Mouse (Mus musculus) hindbrain, embryonic 16.5 days (tissue): ENCODE data around the gene Lsmem1. TPM values are rescaled to one million over a fixed set of nuclear protein-coding genes. Genes with fewer than 3 reads are reported as not detected.

Source experiments
- ATAC-seq: fragments of 200-750 bp; cut with Nextera tagmentation; 2 replicates; pipeline ENCODE4 v1.8.0; 2017; ENCODE audit warnings: moderate TSS enrichment, moderate library complexity
- H3K27ac ChIP-seq: fragments of 300-500 bp; sonication (generic); 2 replicates; pipeline ENCODE4 v1.5.1; 2014; ENCODE audit warnings: low read depth, mild to moderate bottlenecking, control low read depth, low read length, moderate library complexity
- H3K27me3 ChIP-seq: fragments of 300-500 bp; sonication (generic); replicated peaks from 2 replicates; pipeline ENCODE4 v1.6.1; 2014; ENCODE audit warnings: low read length; ENCODE audit not compliant: control insufficient read depth, insufficient read depth
- H3K36me3 ChIP-seq: fragments of 300-500 bp; sonication (generic); 2 replicates; pipeline ENCODE4 v1.6.1; 2014; ENCODE audit warnings: mild to moderate bottlenecking, low read length, moderate library complexity, mixed read lengths; ENCODE audit not compliant: control insufficient read depth, insufficient read depth
- H3K4me1 ChIP-seq: fragments of 300-500 bp; sonication (generic); 2 replicates; pipeline ENCODE4 v1.6.1; 2014; ENCODE audit warnings: low read depth, low read length; ENCODE audit not compliant: control insufficient read depth, insufficient read depth
- H3K4me2 ChIP-seq: fragments of 300-500 bp; sonication (generic); 2 replicates; pipeline ENCODE4 v1.6.1; 2014; ENCODE audit warnings: mild to moderate bottlenecking, low read length, control low read depth, moderate library complexity
- H3K4me3 ChIP-seq: fragments of 300-500 bp; sonication (generic); 2 replicates; pipeline ENCODE4 v1.5.1; 2014; ENCODE audit warnings: mild to moderate bottlenecking, low read length, control low read depth, moderate library complexity
- H3K9ac ChIP-seq: fragments of 300-500 bp; sonication (generic); 2 replicates; pipeline ENCODE4 v1.6.1; 2014; ENCODE audit warnings: low read depth, mild to moderate bottlenecking, control low read depth, low read length, moderate library complexity
- H3K9me3 ChIP-seq: fragments of 300-500 bp; sonication (generic); 2 replicates; pipeline ENCODE4 v1.6.1; 2014; ENCODE audit warnings: mild to moderate bottlenecking, low read length, moderate library complexity; ENCODE audit not compliant: control insufficient read depth
- WGBS: fragments of 180-500 bp; shearing (Covaris S2); extraction: QIAGEN DNeasy Blood & Tissue Kit; methylation state at CpG from one replicate; pipeline ENCODE4 v1.1.7; 2014; 5-methylcytosine and 5-hydroxymethylcytosine counted together
- polyA plus RNA-seq: library from polyadenylated mRNA; unstranded; fragments of >200 nt; fragmentation: Nextera tagmentation; extraction: Ambion mirVana; gene quantifications from 2 replicates; pipeline ENCODE4 v1.2.1, GENCODE M21; 2015

Gene Lsmem1
- 0.16 TPM in 1 of 2 replicates, not detected in the other for polyA plus RNA-seq

DNA sequence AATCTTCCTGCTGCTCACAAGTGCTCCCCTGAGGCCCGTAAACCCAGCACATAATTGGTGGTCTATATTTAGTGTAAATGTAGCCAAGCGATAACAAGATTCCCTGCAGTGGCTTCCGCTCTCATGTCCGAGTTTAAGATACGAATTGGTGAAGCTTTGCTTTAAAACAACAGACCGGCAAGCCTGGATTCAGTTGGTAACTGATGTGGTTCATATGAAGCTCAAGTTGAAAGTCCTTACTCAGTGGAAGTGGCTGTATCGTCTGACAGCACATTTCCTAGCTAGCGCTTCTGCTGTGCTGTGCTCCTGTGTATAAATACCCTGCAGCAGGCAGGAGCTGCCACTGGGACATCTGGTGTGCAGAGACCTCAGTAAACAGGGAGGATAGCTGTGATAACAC lies at the start of gene Lsmem1:
TSS of gene Lsmem1 (minus strand) at position 189 of the 400 bp plus-strand sequence.
- H3K27ac ChIP-seq, result no peak within 1 kb of the TSS
- ATAC-seq, result peak; percentile 67
- no peaks in the 10 kb centered on the region for H3K4me1 ChIP-seq
- H3K4me2 ChIP-seq, result no peak within 1 kb of the TSS
- WGBS, result 82% methylated on average over 8 of the region's 8 CpGs
- no peak within 1 kb of the TSS for H3K4me3 ChIP-seq
- H3K9me3 ChIP-seq, result no peaks in the 10 kb centered on the region
- H3K36me3 ChIP-seq, result peaks cover 10% of the 10 kb centered on the region
- H3K9ac ChIP-seq, result no peak within 1 kb of the TSS
- H3K27me3 ChIP-seq, result no peaks in the 10 kb centered on the region

DNA sequence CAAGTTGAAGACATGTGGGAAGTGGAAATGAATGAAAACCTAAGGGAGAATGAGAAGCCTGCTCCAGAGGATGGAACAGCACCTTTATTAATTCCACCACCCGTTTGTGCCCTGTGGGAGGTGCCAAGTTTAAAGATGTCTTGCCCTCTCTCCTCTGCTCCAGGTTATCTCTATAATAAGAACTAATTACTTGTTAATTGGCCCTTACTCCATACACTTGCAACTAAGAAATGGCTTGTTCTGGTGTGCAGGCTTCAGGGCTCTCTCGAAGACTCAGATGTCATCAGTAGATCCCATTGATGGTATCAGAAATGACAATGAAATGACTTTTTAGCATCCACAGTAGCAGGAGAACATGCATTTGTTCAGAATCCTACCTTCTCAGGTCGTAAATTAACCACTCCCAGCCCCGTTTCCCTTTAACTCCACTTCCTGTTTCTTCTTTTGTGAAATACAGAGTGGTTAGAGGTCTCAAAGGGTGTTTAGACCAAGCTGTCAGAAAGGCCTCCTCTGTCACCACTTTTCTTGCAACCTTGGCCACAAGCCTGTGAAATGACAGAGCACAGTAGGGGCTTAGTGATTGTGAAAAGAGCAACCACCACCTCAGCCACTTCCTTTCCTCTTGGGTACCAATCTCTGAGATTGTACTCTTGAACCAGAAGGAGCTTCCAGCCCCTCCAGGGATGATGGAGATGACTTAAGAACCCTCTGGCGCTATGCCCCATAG lies 49.3 kb upstream of the Lsmem1 start, which contains the start of gene Ifrd1:
TSS of gene Ifrd1 (minus strand) at position 51 of the 727 bp plus-strand sequence.
- H3K9ac ChIP-seq, result no peak within 1 kb of the TSS
- no peaks in the 10 kb centered on the region for H3K4me1 ChIP-seq
- 79% methylated on average over 5 of the region's 5 CpGs for WGBS

DNA sequence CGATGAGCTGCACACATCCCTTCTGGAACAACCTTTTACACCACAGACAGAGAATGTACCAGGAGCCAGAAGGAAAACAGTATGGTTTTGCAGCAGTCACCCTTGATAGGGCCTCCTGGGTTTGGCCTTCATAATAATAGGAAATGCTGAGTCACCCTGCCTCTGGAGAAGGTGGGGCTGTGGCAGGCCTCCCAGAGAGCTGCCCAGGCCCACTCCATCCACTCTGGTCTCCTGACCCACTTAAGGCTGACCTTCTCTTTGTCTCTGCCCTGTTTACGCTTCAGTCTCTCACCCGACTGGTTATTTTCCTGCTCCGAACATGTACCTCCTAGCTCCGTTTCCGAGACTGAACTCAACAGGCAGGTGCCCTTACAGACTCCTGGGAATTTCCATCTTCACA lies 48.7 kb upstream of the Lsmem1 start:
- Histone ChIP-seq H3K4me3 (no peak overlapping the region), H3K27ac (no peak overlapping the region), H3K4me1 (no peaks in the 10 kb centered on the region), H3K36me3 (no peaks in the 10 kb centered on the region), H3K4me2 (no peak overlapping the region), H3K9me3 (no peaks in the 10 kb centered on the region), H3K27me3 (no peaks in the 10 kb centered on the region), H3K9ac (no peak overlapping the region)
- 76% methylated on average over 6 of the region's 6 CpGs for WGBS
- no peak for ATAC-seq

More for the DNA sequence above, 49.3 kb upstream of the Lsmem1 start, which contains the start of gene Ifrd1:
- Histone ChIP-seq H3K27ac (no peak within 1 kb of the TSS), H3K4me3 (no peak within 1 kb of the TSS), H3K4me2 (no peak within 1 kb of the TSS), H3K27me3 (no peaks in the 10 kb centered on the region), H3K9me3 (no peaks in the 10 kb centered on the region), H3K36me3 (no peaks in the 10 kb centered on the region)
- no peak for ATAC-seq

DNA sequence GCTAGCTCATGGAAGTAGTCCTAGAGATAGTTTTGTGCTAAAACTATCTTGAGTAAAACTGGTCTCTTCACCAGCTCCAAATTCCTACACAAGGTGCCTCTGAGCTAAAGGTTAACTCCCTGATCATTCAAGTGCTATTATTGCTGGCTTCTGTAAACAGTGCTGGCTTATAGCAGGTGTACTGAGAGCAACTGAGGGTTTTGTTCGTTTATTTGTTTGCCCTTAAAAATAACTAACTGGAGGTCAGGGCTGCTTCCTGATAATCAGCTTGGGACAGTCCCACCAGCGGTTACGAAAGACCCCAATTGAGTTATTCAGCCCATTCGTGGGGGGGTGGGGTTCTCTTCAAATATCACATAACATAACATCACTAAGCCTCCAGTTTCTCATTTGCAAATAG lies 48.1 kb upstream of the Lsmem1 start:
- Histone ChIP-seq H3K4me2 (no peak overlapping the region), H3K4me3 (no peak overlapping the region), H3K27ac (no peak overlapping the region), H3K9ac (no peak overlapping the region), H3K9me3 (no peaks in the 10 kb centered on the region), H3K36me3 (no peaks in the 10 kb centered on the region), H3K27me3 (no peaks in the 10 kb centered on the region), H3K4me1 (no peaks in the 10 kb centered on the region)
- no peak for ATAC-seq
- 86% methylated on average over 4 of the region's 4 CpGs for WGBS

DNA sequence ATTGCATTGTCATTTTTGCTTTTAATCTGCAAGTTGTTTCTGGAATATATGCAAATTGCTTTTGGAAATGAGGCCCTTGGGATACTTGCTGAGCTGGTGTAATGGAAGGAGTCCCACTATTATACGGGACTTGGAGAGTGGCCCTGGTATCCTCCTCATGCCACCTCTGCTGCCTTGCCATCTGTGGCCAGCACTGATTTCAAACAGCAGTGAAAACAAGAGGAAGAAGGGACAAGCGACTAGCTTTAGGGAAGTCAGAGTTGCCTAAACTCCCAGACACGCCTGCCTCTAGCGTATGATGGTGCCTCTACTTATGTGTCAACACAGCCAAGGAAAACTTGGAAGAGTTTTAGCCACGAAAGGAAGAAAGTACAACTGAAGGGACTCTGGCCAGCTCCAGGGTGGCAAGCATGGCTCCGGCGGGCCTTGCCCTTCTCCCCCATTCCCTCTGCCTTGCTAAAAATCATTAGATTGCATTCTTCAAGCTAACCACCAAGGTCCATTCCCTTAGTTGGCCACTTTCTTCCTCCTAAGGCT lies 46.2 kb upstream of the Lsmem1 start:
- H3K36me3 ChIP-seq, result no peaks in the 10 kb centered on the region
- 88% methylated on average over 7 of the region's 7 CpGs for WGBS
- H3K9ac ChIP-seq, result no peak overlapping the region
- no peaks in the 10 kb centered on the region for H3K27me3 ChIP-seq
- H3K9me3 ChIP-seq, result no peaks in the 10 kb centered on the region
- no peak overlapping the region for H3K4me2 ChIP-seq
- ATAC-seq, result no peak
- H3K27ac ChIP-seq, result no peak overlapping the region
- H3K4me1 ChIP-seq, result no peaks in the 10 kb centered on the region
- H3K4me3 ChIP-seq, result no peak overlapping the region

DNA sequence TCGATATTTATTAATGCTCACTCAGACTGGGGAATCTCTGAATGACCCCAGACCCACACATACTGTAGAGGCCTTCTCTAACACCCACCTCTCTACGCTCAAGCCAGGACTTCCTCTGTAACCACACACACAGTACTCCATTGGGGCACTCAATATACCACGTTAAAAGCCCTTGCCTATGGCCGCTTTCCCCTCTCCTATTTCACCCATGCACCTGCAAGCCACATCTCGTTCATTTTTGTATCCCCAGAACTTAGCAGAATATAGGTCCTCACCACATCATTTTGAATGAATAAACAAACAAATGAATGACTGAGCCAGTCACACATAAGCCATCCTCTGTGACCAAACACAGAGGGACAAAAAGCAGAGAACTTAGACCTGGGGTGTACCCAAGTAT lies 45.6 kb upstream of the Lsmem1 start:
- ATAC-seq, result no peak
- Histone ChIP-seq H3K4me2 (no peak overlapping the region), H3K4me3 (no peak overlapping the region), H3K9me3 (no peaks in the 10 kb centered on the region), H3K36me3 (no peaks in the 10 kb centered on the region), H3K4me1 (no peaks in the 10 kb centered on the region), H3K27me3 (no peaks in the 10 kb centered on the region), H3K9ac (no peak overlapping the region), H3K27ac (no peak overlapping the region)
- WGBS, result 89% methylated on average over 5 of the region's 5 CpGs

DNA sequence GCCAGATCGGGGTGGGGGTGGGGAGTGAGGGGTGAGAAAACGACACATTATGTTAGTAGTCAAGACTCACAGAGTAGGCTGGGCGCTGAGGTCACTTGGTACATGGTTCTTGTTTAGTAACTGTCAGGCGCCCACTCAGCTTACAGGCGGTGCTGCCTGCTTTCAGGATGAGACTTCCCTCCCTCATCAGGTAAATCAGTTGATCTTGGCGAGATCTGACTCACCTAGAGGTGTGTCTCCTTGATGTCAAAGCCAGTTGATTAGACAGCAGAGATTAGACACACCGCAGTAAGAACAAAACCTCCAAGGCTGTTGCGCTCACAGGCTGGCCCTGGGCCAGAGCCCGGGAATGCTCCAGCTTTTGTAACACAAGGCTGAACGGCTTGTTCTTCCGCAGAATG lies 44.5 kb upstream of the Lsmem1 start:
- Histone ChIP-seq H3K27me3 (no peaks in the 10 kb centered on the region), H3K9me3 (no peaks in the 10 kb centered on the region), H3K9ac (no peak overlapping the region), H3K4me2 (no peak overlapping the region), H3K36me3 (no peaks in the 10 kb centered on the region), H3K4me3 (no peak overlapping the region), H3K27ac (no peak overlapping the region), H3K4me1 (no peaks in the 10 kb centered on the region)
- WGBS, result 42% methylated on average over 11 of the region's 11 CpGs
- ATAC-seq, result peak; percentile 49; the same call in 1 of the 2 replicates

DNA sequence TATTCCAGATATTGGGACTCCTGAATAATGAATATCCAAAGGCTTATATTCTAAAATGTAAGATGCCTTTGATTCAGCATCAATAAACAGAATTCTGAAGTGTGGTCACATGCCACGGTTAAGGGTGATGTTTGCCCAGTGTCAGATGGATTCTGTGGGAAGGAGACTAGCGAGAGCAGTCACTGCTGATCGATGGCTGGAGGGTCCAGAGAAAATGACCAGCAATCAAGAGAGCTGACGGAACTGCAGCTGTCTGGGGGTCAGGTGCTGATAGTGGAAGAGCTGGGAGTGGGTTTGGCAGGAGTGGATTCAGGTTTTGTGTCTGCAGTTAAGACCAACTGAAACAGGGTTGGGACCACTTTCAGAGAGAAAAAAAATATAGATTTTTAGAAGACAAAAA lies 44.0 kb upstream of the Lsmem1 start:
- no peak overlapping the region for H3K27ac ChIP-seq
- H3K4me3 ChIP-seq, result no peak overlapping the region
- 0 out of 2 replicates have a peak, but pooled peaks have one; percentile 24 for ATAC-seq
- H3K4me2 ChIP-seq, result no peak overlapping the region
- H3K9me3 ChIP-seq, result no peaks in the 10 kb centered on the region
- H3K4me1 ChIP-seq, result no peaks in the 10 kb centered on the region
- H3K27me3 ChIP-seq, result no peaks in the 10 kb centered on the region
- WGBS, result 60% methylated on average over 4 of the region's 4 CpGs
- no peaks in the 10 kb centered on the region for H3K36me3 ChIP-seq
- no peak overlapping the region for H3K9ac ChIP-seq

DNA sequence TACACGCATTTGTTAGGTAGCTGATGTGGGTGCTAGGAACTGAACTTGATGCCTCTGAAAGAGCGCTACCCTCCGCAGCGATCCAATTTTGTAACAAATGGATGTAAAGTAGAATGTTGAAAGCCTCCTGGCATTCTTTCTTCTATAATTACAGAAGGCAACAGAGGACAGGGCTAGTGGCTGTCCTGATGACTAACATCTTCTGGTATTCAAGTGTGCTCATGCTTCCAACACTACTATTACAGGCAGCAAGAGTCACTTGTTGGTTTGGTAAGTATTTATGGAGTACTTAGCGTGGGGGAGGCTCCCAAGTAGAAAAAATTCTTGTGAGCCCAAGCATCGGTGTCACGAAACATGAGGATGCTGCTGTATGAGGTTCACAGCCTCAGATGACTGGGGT lies 39.9 kb upstream of the Lsmem1 start:
- H3K27me3 ChIP-seq, result no peaks in the 10 kb centered on the region
- H3K4me2 ChIP-seq, result no peak overlapping the region
- WGBS, result 96% methylated on average over 7 of the region's 7 CpGs
- H3K4me1 ChIP-seq, result no peaks in the 10 kb centered on the region
- H3K9ac ChIP-seq, result no peak overlapping the region
- no peak overlapping the region for H3K27ac ChIP-seq
- H3K36me3 ChIP-seq, result no peaks in the 10 kb centered on the region
- ATAC-seq, result no peak
- no peak overlapping the region for H3K4me3 ChIP-seq
- no peaks in the 10 kb centered on the region for H3K9me3 ChIP-seq
